Mouse (Mus musculus) forebrain, embryonic 14.5 days (tissue): Measurements from ENCODE around the gene Fer. TPM values are rescaled to one million over a fixed set of nuclear protein-coding genes. Genes with fewer than 3 reads are reported as not detected.

Experiments used
- ATAC-seq: fragments of 200-750 bp; cut with Nextera tagmentation; 2 replicates; pipeline ENCODE4 v1.8.0; 2017; ENCODE audit warnings: mild to moderate bottlenecking, moderate library complexity
- DNase-seq: peaks from one replicate; pipeline ENCODE4 v3.0.0-alpha.2; 2015; ENCODE audit warnings: low spot score
- H3K27ac ChIP-seq: fragments of 300-500 bp; sonication (generic); 2 replicates; pipeline ENCODE4 v1.5.1; 2014; ENCODE audit warnings: low read depth, mild to moderate bottlenecking, control low read depth, low read length, moderate library complexity
- H3K27me3 ChIP-seq: fragments of 300-500 bp; sonication (generic); replicated peaks from 2 replicates; pipeline ENCODE4 v1.6.1; 2014; ENCODE audit warnings: low read length, control low read depth, mixed read lengths; ENCODE audit not compliant: control insufficient read depth, insufficient read depth
- H3K36me3 ChIP-seq: fragments of 300-500 bp; sonication (generic); 2 replicates; pipeline ENCODE4 v1.6.1; 2014; ENCODE audit warnings: low read length, control low read depth; ENCODE audit not compliant: control insufficient read depth, insufficient read depth
- H3K4me1 ChIP-seq: fragments of 300-500 bp; sonication (generic); 2 replicates; pipeline ENCODE4 v1.6.1; 2014; ENCODE audit warnings: antibody characterized with exemption, low read length, control low read depth; ENCODE audit not compliant: control insufficient read depth, insufficient read depth
- H3K4me2 ChIP-seq: fragments of 300-500 bp; sonication (generic); 2 replicates; pipeline ENCODE4 v1.6.1; 2014; ENCODE audit warnings: mild to moderate bottlenecking, control low read depth, low read length
- H3K4me3 ChIP-seq: fragments of 300-500 bp; sonication (generic); 2 replicates; pipeline ENCODE4 v1.5.1; 2014; ENCODE audit warnings: low read depth, low read length, control low read depth
- H3K9ac ChIP-seq: fragments of 300-500 bp; sonication (generic); 2 replicates; pipeline ENCODE4 v1.6.1; 2014; ENCODE audit warnings: mild to moderate bottlenecking, low read length, control low read depth, moderate library complexity
- H3K9me3 ChIP-seq: fragments of 300-500 bp; sonication (generic); replicated peaks from 2 replicates; pipeline ENCODE4 v1.6.1; 2016; ENCODE audit warnings: low read length, control low read depth, mixed read lengths; ENCODE audit not compliant: control insufficient read depth
- WGBS: fragments of 180-500 bp; shearing (Covaris S2); extraction: QIAGEN DNeasy Blood & Tissue Kit; methylation state at CpG from one replicate; pipeline ENCODE4 v1.1.7; 2014; 5-methylcytosine and 5-hydroxymethylcytosine counted together
- polyA plus RNA-seq: library from polyadenylated mRNA; unstranded; fragments of >200 nt; fragmentation: Nextera tagmentation; extraction: Ambion mirVana; gene quantifications from 2 replicates; pipeline ENCODE4 v1.2.1, GENCODE M21; 2014

Gene Fer
- polyA plus RNA-seq, 1 experiment from 2014 or later: 31.8 TPM

- WGBS: 87% methylated on average over 2 of the region's 2 CpGs
- Histone ChIP-seq H3K9me3 (no peaks in the 10 kb centered on the region), H3K27ac (no peak overlapping the region), H3K4me2 (no peak overlapping the region), H3K36me3 (no peaks in the 10 kb centered on the region), H3K27me3 (no peaks in the 10 kb centered on the region), H3K4me1 (no peaks in the 10 kb centered on the region; the same call in 1 of the 2 replicates), H3K4me3 (no peak overlapping the region), H3K9ac (no peak overlapping the region)
- DNase-seq (no peak), ATAC-seq (no peak)
These were observed 230.9 kb downstream of the Fer start for GRCm38 (mm10) chr17:64093716-64094115.

GRCm38 (mm10) chr17:64096811-64097210, 233.9 kb downstream of the Fer start:
- Histone ChIP-seq H3K9me3 (no peaks in the 10 kb centered on the region), H3K4me2 (no peak overlapping the region), H3K27me3 (no peaks in the 10 kb centered on the region), H3K9ac (no peak overlapping the region), H3K36me3 (no peaks in the 10 kb centered on the region), H3K27ac (no peak overlapping the region), H3K4me3 (no peak overlapping the region), H3K4me1 (peaks cover 3% of the 10 kb centered on the region; the same call in 1 of the 2 replicates)
- no peak for ATAC-seq
- 94% methylated on average over 3 of the region's 3 CpGs for WGBS
- DNase-seq: no peak

GRCm38 (mm10) chr17:64097788-64098359, 235.0 kb downstream of the Fer start:
- H3K9ac ChIP-seq: no peak overlapping the region
- 0 out of 2 replicates have a peak overlapping the region, but pooled peaks have one; percentile 27 for H3K27ac ChIP-seq
- no peak overlapping the region for H3K4me3 ChIP-seq
- no peaks in the 10 kb centered on the region for H3K9me3 ChIP-seq
- DNase-seq (peak; percentile 32), ATAC-seq (no peak; the same call in 1 of the 2 replicates)
- H3K4me1 ChIP-seq: peaks cover 3% of the 10 kb centered on the region; the same call in 1 of the 2 replicates
- H3K27me3 ChIP-seq: no peaks in the 10 kb centered on the region
- WGBS: 52% methylated on average over 5 of the region's 5 CpGs
- H3K36me3 ChIP-seq: no peaks in the 10 kb centered on the region
- H3K4me2 ChIP-seq: no peak overlapping the region

- 85% methylated on average over 6 of the region's 6 CpGs for WGBS
- H3K9me3 ChIP-seq: no peaks in the 10 kb centered on the region
- H3K27me3 ChIP-seq: no peaks in the 10 kb centered on the region
- H3K36me3 ChIP-seq: no peaks in the 10 kb centered on the region
- H3K27ac ChIP-seq: no peak overlapping the region
- ATAC-seq: 0 out of 2 replicates have a peak, but pooled peaks have one; percentile 29
- no peak overlapping the region for H3K4me3 ChIP-seq
- no peak overlapping the region for H3K9ac ChIP-seq
- DNase-seq: no peak
- peaks cover 3% of the 10 kb centered on the region; the same call in 1 of the 2 replicates for H3K4me1 ChIP-seq
- H3K4me2 ChIP-seq: no peak overlapping the region
These were observed 236.7 kb downstream of the Fer start for GRCm38 (mm10) chr17:64099395-64100171.

GRCm38 (mm10) chr17:64100172-64100510, 237.3 kb downstream of the Fer start:
- Histone ChIP-seq H3K9me3 (no peaks in the 10 kb centered on the region), H3K4me3 (no peak overlapping the region), H3K4me2 (no peak overlapping the region), H3K4me1 (peaks cover 3% of the 10 kb centered on the region; the same call in 1 of the 2 replicates), H3K9ac (no peak overlapping the region), H3K27ac (no peak overlapping the region), H3K27me3 (no peaks in the 10 kb centered on the region), H3K36me3 (no peaks in the 10 kb centered on the region)
- DNase-seq: peak; percentile 10
- WGBS: 65% methylated on average over 3 of the region's 3 CpGs
- no peak for ATAC-seq

- Histone ChIP-seq H3K27me3 (no peaks in the 10 kb centered on the region), H3K27ac (no peak overlapping the region), H3K4me1 (no peaks in the 10 kb centered on the region), H3K4me3 (no peak overlapping the region), H3K9ac (no peak overlapping the region), H3K4me2 (no peak overlapping the region), H3K9me3 (no peaks in the 10 kb centered on the region), H3K36me3 (no peaks in the 10 kb centered on the region)
- 97% methylated on average over 5 of the region's 5 CpGs for WGBS
- DNase-seq (no peak), ATAC-seq (no peak)
These were observed 245.9 kb downstream of the Fer start for GRCm38 (mm10) chr17:64108773-64109172.

GRCm38 (mm10) chr17:64109871-64110270, 247.0 kb downstream of the Fer start:
- Histone ChIP-seq H3K4me1 (no peaks in the 10 kb centered on the region), H3K4me3 (no peak overlapping the region), H3K27me3 (no peaks in the 10 kb centered on the region), H3K36me3 (no peaks in the 10 kb centered on the region), H3K9ac (no peak overlapping the region), H3K9me3 (no peaks in the 10 kb centered on the region), H3K27ac (no peak overlapping the region), H3K4me2 (no peak overlapping the region)
- no peak for ATAC-seq
- DNase-seq: no peak
- WGBS: 78% methylated on average over 8 of the region's 8 CpGs

GRCm38 (mm10) chr17:64113625-64114024, 250.8 kb downstream of the Fer start:
- Histone ChIP-seq H3K4me2 (no peak overlapping the region), H3K9ac (no peak overlapping the region), H3K9me3 (no peaks in the 10 kb centered on the region), H3K27me3 (no peaks in the 10 kb centered on the region), H3K36me3 (no peaks in the 10 kb centered on the region), H3K27ac (no peak overlapping the region), H3K4me3 (no peak overlapping the region), H3K4me1 (no peaks in the 10 kb centered on the region)
- DNase-seq (no peak), ATAC-seq (no peak)
- WGBS: 84% methylated on average over 5 of the region's 5 CpGs

GRCm38 (mm10) chr17:64116762-64117161, 253.9 kb downstream of the Fer start:
- H3K4me3 ChIP-seq: no peak overlapping the region
- H3K4me1 ChIP-seq: no peaks in the 10 kb centered on the region
- no peak overlapping the region for H3K9ac ChIP-seq
- ATAC-seq (no peak), DNase-seq (no peak)
- H3K36me3 ChIP-seq: no peaks in the 10 kb centered on the region
- no peak overlapping the region for H3K27ac ChIP-seq
- no peaks in the 10 kb centered on the region for H3K9me3 ChIP-seq
- no peak overlapping the region for H3K4me2 ChIP-seq
- WGBS: 84% methylated on average over 6 of the region's 6 CpGs
- no peaks in the 10 kb centered on the region for H3K27me3 ChIP-seq
